Mouse (Mus musculus) adrenal gland (tissue): ENCODE measurements around the gene Itga10.

Source experiments
- intact Hi-C: fragments of 180-260 bp; cut with DNase I; formaldehyde crosslinking; loops from one replicate; pipeline ENCODE4 v1.15.1; 2025

Itga10 gene

DNA sequence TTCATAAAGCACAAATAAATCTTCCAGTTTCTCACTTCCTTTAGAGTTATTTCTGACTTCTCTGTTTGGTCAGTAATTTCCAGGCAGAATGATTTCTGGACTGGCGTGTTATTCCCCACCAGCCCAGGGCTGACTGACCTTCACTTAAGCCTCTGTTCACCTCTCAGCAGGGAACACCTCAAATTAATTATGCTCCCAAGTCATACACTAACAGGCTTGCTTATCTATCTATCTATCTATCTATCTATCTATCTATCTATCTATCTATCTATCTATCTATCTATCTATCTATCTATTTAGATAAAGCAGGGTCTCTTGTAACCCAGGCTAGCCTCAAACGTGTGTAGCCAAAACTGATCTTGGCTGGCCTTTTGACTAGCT lies 63.3 kb downstream of the Itga10 start:
- intact Hi-C loops = loop anchor here (10.0 kb wide), 2 partner anchors 64 to 164 kb away; partner anchors contain the start of gene Itga10
